7 mouse cellular contexts compared by ENCODE assay signal in the genomic region with DNA sequence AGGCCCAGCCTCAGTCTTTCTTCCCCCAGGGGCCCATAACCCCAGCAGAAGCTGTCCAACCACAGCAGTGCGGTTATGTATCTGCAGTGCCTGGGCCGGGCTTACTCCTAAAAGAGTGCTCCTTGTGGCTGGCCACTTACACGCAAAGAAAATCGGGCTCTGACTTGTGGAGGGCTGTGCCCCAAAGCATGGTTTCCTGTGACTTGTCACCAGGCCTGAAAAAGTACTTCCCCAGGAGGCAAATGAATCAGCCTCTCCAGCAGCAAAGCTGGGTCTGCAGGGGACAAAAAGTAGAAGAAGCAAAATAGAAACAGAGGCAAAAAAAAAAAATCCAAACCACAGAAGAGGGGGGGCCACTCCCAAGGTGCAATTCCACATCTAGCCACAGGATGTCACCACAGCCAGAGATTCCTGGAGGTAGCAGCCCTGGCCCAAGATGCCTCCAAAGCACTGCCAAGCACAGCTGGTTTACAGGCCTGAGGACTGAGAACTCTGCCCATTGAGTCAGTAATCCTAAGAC. TPM values are rescaled to one million over a fixed set of nuclear protein-coding genes. Genes with fewer than 3 reads are reported as not detected.
DNase-seq lines count a peak whose midpoint lies in the region; ATAC-seq and TF ChIP-seq lines count a peak whose summit lies in the region.

No protein-coding gene starts in this region.

- 34% methylated on average over 4 of the region's 4 CpGs for WGBS in forebrain, embryonic 13.5 days
- 40% methylated on average over 4 of the region's 4 CpGs for WGBS in hindbrain, embryonic 13.5 days

- DNase-seq in Patski (ENCODE audit: low read depth, low spot score): no peak
- DNase-seq in left cerebral cortex, adult 11 months (ENCODE audit: low spot score): peak; percentile 46
- peak; percentile 81 to 87 for DNase-seq in right cerebral cortex, postnatal 10 days (ENCODE audit: low spot score in 2 of 2)

- in situ Hi-C loops in Patski (cut with MboI; ENCODE audit: low pct_unique_long_range_greater_than_20kb): loop anchor here (5.0 to 10.0 kb wide), 2 partner anchors 87 to 159 kb away; a partner anchor contains a TSS

- no peaks in the 10 kb centered on the region for H3K36me3 ChIP-seq in forebrain, embryonic 13.5 days (ENCODE audit: poor library complexity, severe bottlenecking)
- no peaks in the 10 kb centered on the region for H3K36me3 ChIP-seq in hindbrain, embryonic 13.5 days

- H3K4me3 ChIP-seq in forebrain, embryonic 13.5 days: no peak overlapping the region
- H3K4me3 ChIP-seq in hindbrain, embryonic 13.5 days: no peak overlapping the region

- CTCF ChIA-PET in Patski (lab: Charles Lee): interaction anchor here (0.7 to 7.0 kb wide), 10 partner anchors 9 to 279 kb away, joined by 3 to 46 read pairs (median 3); no protein-coding TSS in a partner anchor

- H3K4me2 ChIP-seq in forebrain, embryonic 13.5 days: no peak overlapping the region
- no peak overlapping the region for H3K4me2 ChIP-seq in hindbrain, embryonic 13.5 days

- H3K9ac ChIP-seq in forebrain, embryonic 13.5 days: no peak overlapping the region
- H3K9ac ChIP-seq in hindbrain, embryonic 13.5 days: no peak overlapping the region

- TF ChIP-seq CTCF in Patski (IDR thresholded peaks at IDR 0.05): peak; percentile 93

- POLR2A ChIA-PET in Patski (lab: Charles Lee): interaction anchor here (0.6 to 0.7 kb wide), 3 partner anchors 150 to 287 kb away, joined by 3 to 5 read pairs (median 3); no protein-coding TSS in a partner anchor

- no peaks in the 10 kb centered on the region for H3K27me3 ChIP-seq in Patski
- H3K27me3 ChIP-seq in forebrain, embryonic 13.5 days: no peaks in the 10 kb centered on the region
- peaks cover 2% of the 10 kb centered on the region; the same call in 1 of the 2 replicates for H3K27me3 ChIP-seq in hindbrain, embryonic 13.5 days

- no peak overlapping the region for H3K27ac ChIP-seq in forebrain, embryonic 13.5 days
- H3K27ac ChIP-seq in hindbrain, embryonic 13.5 days: 0 out of 2 replicates have a peak overlapping the region, but pooled peaks have one; percentile 23

- H3K9me3 ChIP-seq in forebrain, embryonic 13.5 days (replicated peaks): no peaks in the 10 kb centered on the region
- no peaks in the 10 kb centered on the region for H3K9me3 ChIP-seq in hindbrain, embryonic 13.5 days

- no peak for ATAC-seq in Patski
- 0 out of 2 replicates have a peak, but pooled peaks have one; percentile 31 for ATAC-seq in cerebellum, adult (ENCODE audit: insufficient number of reproducible peaks, low FRiP score, low TSS enrichment)
- peak; percentile 53; the same call in 1 of the 2 replicates for ATAC-seq in forebrain, embryonic 13.5 days
- ATAC-seq in hindbrain, embryonic 13.5 days (ENCODE audit: low FRiP score): no peak
- ATAC-seq in megakaryocyte, adult 5-6 weeks (ENCODE audit: poor library complexity, severe bottlenecking): peak; percentile 83

- H3K4me1 ChIP-seq in forebrain, embryonic 13.5 days: peaks cover 4% of the 10 kb centered on the region; the same call in 1 of the 2 replicates
- no peaks in the 10 kb centered on the region for H3K4me1 ChIP-seq in hindbrain, embryonic 13.5 days (replicated peaks)

RNA-seq across cellular contexts. Expression of a gene that starts 18.9 kb away (rescaled TPM):
- polyA plus RNA-seq in Patski (2021): 76.6 TPM
- 72.7 and 85.0 TPM in 2 replicates for polyA plus RNA-seq in forebrain, embryonic 13.5 days (2015; fragmentation: Nextera tagmentation; extraction: Ambion mirVana)
- polyA plus RNA-seq in hindbrain, embryonic 13.5 days (2015; fragmentation: Nextera tagmentation; extraction: Ambion mirVana): 18.6 and 22.2 TPM in 2 replicates
- 160 and 172 TPM in 2 replicates for total RNA-seq in megakaryocyte, adult 5-6 weeks (2015)
- total RNA-seq in megakaryocyte, adult 5-6 weeks (2017): 309 and 311 TPM in 2 replicates

RNA-seq across cellular contexts. Expression of a gene that starts 51.1 kb away (rescaled TPM):
- 3,038 TPM for polyA plus RNA-seq in Patski (2021)
- 981 and 1,035 TPM in 2 replicates for polyA plus RNA-seq in forebrain, embryonic 13.5 days (2015; fragmentation: Nextera tagmentation; extraction: Ambion mirVana)
- polyA plus RNA-seq in hindbrain, embryonic 13.5 days (2015; fragmentation: Nextera tagmentation; extraction: Ambion mirVana): 917 and 923 TPM in 2 replicates
- total RNA-seq in megakaryocyte, adult 5-6 weeks (2015): 1,617 and 1,884 TPM in 2 replicates
- total RNA-seq in megakaryocyte, adult 5-6 weeks (2017): 3,108 and 3,204 TPM in 2 replicates

Comparison
In these comparisons a context has a peak if more than half of its experiments do, and no peak if none do; other contexts are left out.
1. ATAC-seq: peak in cerebellum, adult (single experiment), forebrain, embryonic 13.5 days (single experiment) and megakaryocyte, adult 5-6 weeks (single experiment); none in Patski (single experiment) and hindbrain, embryonic 13.5 days (single experiment).